Mouse (Mus musculus) frontal cortex, postnatal 10 days (tissue): ENCODE results near the gene Pdzrn3.

Experiments used
- DNase-seq, 2 experiments: peaks; one replicate each; pipeline ENCODE4 v3.0.0; 2022; ENCODE audit warnings: low spot score in 2 of 2, mixed read lengths in 1 of 2

Pdzrn3 gene

GRCm38 (mm10) chr6:101257418-101257817 is 120.3 kb downstream of the Pdzrn3 start:
- no peak for DNase-seq

- no peak for DNase-seq
Observed at GRCm38 (mm10) chr6:101254652-101255051, 123.0 kb downstream of the Pdzrn3 start.

GRCm38 (mm10) chr6:101251916-101252603 is 125.6 kb downstream of the Pdzrn3 start:
- DNase-seq: peak in 1 of 2 experiments; percentile 23

GRCm38 (mm10) chr6:101251160-101251559 is 126.5 kb downstream of the Pdzrn3 start:
- DNase-seq: no peak

- no peak for DNase-seq
Observed at GRCm38 (mm10) chr6:101246137-101246536, 131.6 kb downstream of the Pdzrn3 start.

GRCm38 (mm10) chr6:101244355-101244754 is 133.3 kb downstream of the Pdzrn3 start:
- no peak for DNase-seq

- no peak for DNase-seq
Observed at GRCm38 (mm10) chr6:101243189-101243815, 134.4 kb downstream of the Pdzrn3 start.

- DNase-seq: no peak
Observed at GRCm38 (mm10) chr6:101236641-101237246, 141.0 kb downstream of the Pdzrn3 start.

- DNase-seq: no peak
Observed at GRCm38 (mm10) chr6:101236230-101236629, 141.5 kb downstream of the Pdzrn3 start.

GRCm38 (mm10) chr6:101234349-101234748 is 143.3 kb downstream of the Pdzrn3 start:
- DNase-seq: no peak

GRCm38 (mm10) chr6:101233680-101234079 is 144.0 kb downstream of the Pdzrn3 start:
- DNase-seq: peak in 1 of 2 experiments; percentile 22

GRCm38 (mm10) chr6:101227294-101227855 is 150.3 kb downstream of the Pdzrn3 start:
- no peak for DNase-seq

GRCm38 (mm10) chr6:101220307-101220706 is 157.4 kb downstream of the Pdzrn3 start:
- no peak for DNase-seq

- DNase-seq: no peak
Observed at GRCm38 (mm10) chr6:101219004-101219403, 158.7 kb downstream of the Pdzrn3 start.

- no peak for DNase-seq
Observed at GRCm38 (mm10) chr6:101218197-101218596, 159.5 kb downstream of the Pdzrn3 start.

GRCm38 (mm10) chr6:101217756-101218155 is 159.9 kb downstream of the Pdzrn3 start:
- DNase-seq: no peak

GRCm38 (mm10) chr6:101215436-101215791 is 162.3 kb downstream of the Pdzrn3 start:
- DNase-seq: no peak

GRCm38 (mm10) chr6:101214734-101215435 is 162.8 kb downstream of the Pdzrn3 start:
- DNase-seq: no peak

- no peak for DNase-seq
Observed at GRCm38 (mm10) chr6:101213066-101213465, 164.6 kb downstream of the Pdzrn3 start.

- DNase-seq: no peak
Observed at GRCm38 (mm10) chr6:101212086-101212485, 165.6 kb downstream of the Pdzrn3 start.

- peak in 1 of 2 experiments; percentile 14 for DNase-seq
Observed at GRCm38 (mm10) chr6:101211361-101211841, 166.3 kb downstream of the Pdzrn3 start.

GRCm38 (mm10) chr6:101198943-101199298 is 178.8 kb downstream of the Pdzrn3 start:
- DNase-seq: peak; percentile 21 to 38
